Mouse (Mus musculus): ENCODE measurements around the gene Gm9732. TPM values are rescaled to one million over a fixed set of nuclear protein-coding genes. Genes with fewer than 3 reads are reported as not detected.
"Not testable (repeated sequence)": the region's sequence is repeated elsewhere in the genome, so short reads cannot be mapped to it uniquely, and the experiment has no call there.

The Gm9732 gene
- polyA plus RNA-seq, 1 experiment from 2014 or later = not detected

DNA sequence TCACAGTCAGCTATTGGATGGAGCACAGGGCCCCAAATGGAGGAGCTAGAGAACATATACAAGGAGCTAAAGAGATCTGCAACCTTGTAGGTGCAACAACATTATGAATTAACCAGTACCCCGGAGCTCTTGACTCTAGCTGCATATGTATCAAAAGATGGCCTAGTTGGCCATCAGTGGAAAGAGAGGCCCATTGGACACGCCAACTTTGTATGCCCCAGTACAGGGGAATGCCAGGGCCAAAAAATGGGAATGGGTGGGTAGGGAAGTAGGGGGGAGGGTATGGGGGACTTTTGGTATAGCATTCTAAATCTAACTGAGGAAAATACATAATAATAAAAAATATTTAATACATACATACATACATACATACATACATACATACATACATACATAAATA, 78.1 kb downstream of the Gm9732 start:
- not testable (repeated sequence) for H3K27me3 ChIP-seq (ENCODE audit: insufficient read depth, low read length); H3K4me3 ChIP-seq (ENCODE audit: low read depth, low read length); H3K36me3 ChIP-seq (ENCODE audit: insufficient read depth); H3K9me3 ChIP-seq (ENCODE audit: low read depth, low read length); H3K4me1 ChIP-seq (ENCODE audit: insufficient read depth); H3K4me2 ChIP-seq; H3K9ac ChIP-seq; ATAC-seq (ENCODE audit: insufficient read depth); DNase-seq; H3K27ac ChIP-seq (ENCODE audit: low read depth)
- 82% methylated on average over 2 of the region's 2 CpGs for WGBS

Other genes starting within 250 kb of the Gm9732 start
- not detected in 2 replicates for gene Gm8094, start 198.4 kb upstream of the Gm9732 start, polyA plus RNA-seq (2014; fragmentation: Nextera tagmentation; extraction: Ambion mirVana)
- gene Gm8104, start 174.4 kb upstream of the Gm9732 start, polyA plus RNA-seq (2014; fragmentation: Nextera tagmentation; extraction: Ambion mirVana) = 0.12 TPM in 1 of 2 replicates, not detected in the other
- gene Gm7233, start 95.2 kb upstream of the Gm9732 start, polyA plus RNA-seq (2014; fragmentation: Nextera tagmentation; extraction: Ambion mirVana) = 0.12 and 0.20 TPM in 2 replicates
- gene Gm8122, start 39.7 kb upstream of the Gm9732 start, polyA plus RNA-seq (2014; fragmentation: Nextera tagmentation; extraction: Ambion mirVana) = not detected in 2 replicates
- 0.14 TPM in 1 of 2 replicates, not detected in the other for gene Gm8126, start 16.4 kb upstream of the Gm9732 start, polyA plus RNA-seq (2014; fragmentation: Nextera tagmentation; extraction: Ambion mirVana)
- not detected in 2 replicates for gene Gm8127, start 18.8 kb downstream of the Gm9732 start, polyA plus RNA-seq (2014; fragmentation: Nextera tagmentation; extraction: Ambion mirVana)
- gene 1700001F09Rik, start 72.8 kb downstream of the Gm9732 start, polyA plus RNA-seq (2014; fragmentation: Nextera tagmentation; extraction: Ambion mirVana) = not detected in 2 replicates
- not detected in 2 replicates for gene Gm8138, start 141.3 kb downstream of the Gm9732 start, polyA plus RNA-seq (2014; fragmentation: Nextera tagmentation; extraction: Ambion mirVana)

Measured in lung, embryonic 14.5 days (tissue).